Mouse (Mus musculus): ENCODE measurements around the gene Prtn3. TPM values are rescaled to one million over a fixed set of nuclear protein-coding genes. Genes with fewer than 3 reads are reported as not detected.
A peak's percentile ranks its signal among the peaks of the same experiment; 100 is the strongest.

Gene Prtn3
- polyA plus RNA-seq, 1 experiment from 2014 or later = 10.9 TPM

GRCm38 (mm10) chr10:79897316-79898245, 23.3 kb downstream of the Prtn3 start:
- no peak overlapping the region for H3K4me2 ChIP-seq (ENCODE audit: low read depth, low read length)
- H3K9ac ChIP-seq (replicated peaks; ENCODE audit: low read length) = peak overlapping the region; percentile 13; the same call in 1 of the 2 replicates
- H3K27ac ChIP-seq (replicated peaks; ENCODE audit: low read depth, low read length) = no peak overlapping the region
- ATAC-seq (replicated peaks; ENCODE audit: insufficient number of reproducible peaks, low FRiP score, low TSS enrichment, low read depth) = no peak
- no peaks in the 10 kb centered on the region for H3K4me1 ChIP-seq (ENCODE audit: control insufficient read depth, insufficient read depth, low read length)
- DNase-seq (ENCODE audit: low spot score) = no peak
- peaks cover 6% of the 10 kb centered on the region for H3K36me3 ChIP-seq (replicated peaks; ENCODE audit: control insufficient read depth, insufficient read depth, low read depth, low read length)
- no peak overlapping the region for H3K4me3 ChIP-seq (ENCODE audit: low read depth, low read length)
- WGBS = 51% methylated on average over 20 of the region's 20 CpGs
- no peaks in the 10 kb centered on the region for H3K27me3 ChIP-seq (ENCODE audit: control insufficient read depth, insufficient read depth, low read length)
- no peaks in the 10 kb centered on the region; the same call in 1 of the 2 replicates for H3K9me3 ChIP-seq (replicated peaks; ENCODE audit: control insufficient read depth, low read length)

GRCm38 (mm10) chr10:79900951-79901410, 26.7 kb downstream of the Prtn3 start:
- Histone ChIP-seq H3K36me3 (replicated peaks; ENCODE audit: control insufficient read depth, insufficient read depth, low read depth, low read length) (peaks cover 13% of the 10 kb centered on the region), H3K4me1 (ENCODE audit: control insufficient read depth, insufficient read depth, low read length) (no peaks in the 10 kb centered on the region), H3K27me3 (ENCODE audit: control insufficient read depth, insufficient read depth, low read length) (no peaks in the 10 kb centered on the region), H3K9me3 (replicated peaks; ENCODE audit: control insufficient read depth, low read length) (no peaks in the 10 kb centered on the region; the same call in 1 of the 2 replicates), H3K4me2 (ENCODE audit: low read depth, low read length) (no peak overlapping the region), H3K9ac (replicated peaks; ENCODE audit: low read length) (no peak overlapping the region), H3K4me3 (ENCODE audit: low read depth, low read length) (no peak overlapping the region), H3K27ac (replicated peaks; ENCODE audit: low read depth, low read length) (no peak overlapping the region)
- 54% methylated on average over 2 of the region's 2 CpGs for WGBS
- no peak for DNase-seq (ENCODE audit: low spot score)
- ATAC-seq (replicated peaks; ENCODE audit: insufficient number of reproducible peaks, low FRiP score, low TSS enrichment, low read depth) = 0 out of 2 replicates have a peak, but pooled peaks have one; percentile 17

GRCm38 (mm10) chr10:79906712-79907111, 32.4 kb downstream of the Prtn3 start:
- DNase-seq (ENCODE audit: low spot score) = no peak
- Histone ChIP-seq H3K4me1 (ENCODE audit: control insufficient read depth, insufficient read depth, low read length) (no peaks in the 10 kb centered on the region; the same call in 1 of the 2 replicates), H3K4me3 (ENCODE audit: low read depth, low read length) (no peak overlapping the region), H3K9ac (replicated peaks; ENCODE audit: low read length) (no peak overlapping the region), H3K36me3 (replicated peaks; ENCODE audit: control insufficient read depth, insufficient read depth, low read depth, low read length) (peaks cover 14% of the 10 kb centered on the region), H3K27me3 (ENCODE audit: control insufficient read depth, insufficient read depth, low read length) (no peaks in the 10 kb centered on the region), H3K27ac (replicated peaks; ENCODE audit: low read depth, low read length) (no peak overlapping the region), H3K9me3 (replicated peaks; ENCODE audit: control insufficient read depth, low read length) (no peaks in the 10 kb centered on the region), H3K4me2 (ENCODE audit: low read depth, low read length) (no peak overlapping the region)
- no peak for ATAC-seq (replicated peaks; ENCODE audit: insufficient number of reproducible peaks, low FRiP score, low TSS enrichment, low read depth)
- 91% methylated on average over 9 of the region's 9 CpGs for WGBS

- peaks cover 13% of the 10 kb centered on the region for H3K36me3 ChIP-seq (replicated peaks; ENCODE audit: control insufficient read depth, insufficient read depth, low read depth, low read length)
- ATAC-seq (replicated peaks; ENCODE audit: insufficient number of reproducible peaks, low FRiP score, low TSS enrichment, low read depth) (no peak), DNase-seq (ENCODE audit: low spot score) (no peak)
- no peak overlapping the region for H3K4me3 ChIP-seq (ENCODE audit: low read depth, low read length)
- no peak overlapping the region for H3K4me2 ChIP-seq (ENCODE audit: low read depth, low read length)
- no peak overlapping the region for H3K27ac ChIP-seq (replicated peaks; ENCODE audit: low read depth, low read length)
- no peak overlapping the region for H3K9ac ChIP-seq (replicated peaks; ENCODE audit: low read length)
- WGBS = 95% methylated on average over 10 of the region's 10 CpGs
- no peaks in the 10 kb centered on the region for H3K9me3 ChIP-seq (replicated peaks; ENCODE audit: control insufficient read depth, low read length)
- H3K27me3 ChIP-seq (ENCODE audit: control insufficient read depth, insufficient read depth, low read length) = no peaks in the 10 kb centered on the region
- no peaks in the 10 kb centered on the region; the same call in 1 of the 2 replicates for H3K4me1 ChIP-seq (ENCODE audit: control insufficient read depth, insufficient read depth, low read length)
Observed at GRCm38 (mm10) chr10:79907415-79907814, 33.1 kb downstream of the Prtn3 start.

- no peaks in the 10 kb centered on the region; the same call in 1 of the 2 replicates for H3K4me1 ChIP-seq (ENCODE audit: control insufficient read depth, insufficient read depth, low read length)
- H3K9ac ChIP-seq (replicated peaks; ENCODE audit: low read length) = peak within 1 kb of the TSS; percentile 89
- peak within 1 kb of the TSS; percentile 40 for H3K4me2 ChIP-seq (ENCODE audit: low read depth, low read length)
- 2% methylated on average over 49 of the region's 52 CpGs for WGBS
- peaks cover 7% of the 10 kb centered on the region for H3K36me3 ChIP-seq (replicated peaks; ENCODE audit: control insufficient read depth, insufficient read depth, low read depth, low read length)
- H3K4me3 ChIP-seq (ENCODE audit: low read depth, low read length) = peak within 1 kb of the TSS; percentile 61
- no peaks in the 10 kb centered on the region for H3K9me3 ChIP-seq (replicated peaks; ENCODE audit: control insufficient read depth, low read length)
- H3K27ac ChIP-seq (replicated peaks; ENCODE audit: low read depth, low read length) = peak within 1 kb of the TSS; percentile 95
- ATAC-seq (replicated peaks; ENCODE audit: insufficient number of reproducible peaks, low FRiP score, low TSS enrichment, low read depth) (peak; percentile 84), DNase-seq (ENCODE audit: low spot score) (peak; percentile 97)
- H3K27me3 ChIP-seq (ENCODE audit: control insufficient read depth, insufficient read depth, low read length) = no peaks in the 10 kb centered on the region
Observed at GRCm38 (mm10) chr10:79908167-79909091, 34.2 kb downstream of the Prtn3 start, which contains the start of gene Med16. Gene Med16, minus strand, starts transcription at chr10:79908923.

- ATAC-seq (replicated peaks; ENCODE audit: insufficient number of reproducible peaks, low FRiP score, low TSS enrichment, low read depth) = peak; percentile 23; the same call in 1 of the 2 replicates
- no peak overlapping the region for H3K4me3 ChIP-seq (ENCODE audit: low read depth, low read length)
- no peak overlapping the region for H3K9ac ChIP-seq (replicated peaks; ENCODE audit: low read length)
- H3K4me2 ChIP-seq (ENCODE audit: low read depth, low read length) = no peak overlapping the region
- H3K36me3 ChIP-seq (replicated peaks; ENCODE audit: control insufficient read depth, insufficient read depth, low read depth, low read length) = peaks cover 7% of the 10 kb centered on the region
- no peaks in the 10 kb centered on the region for H3K27me3 ChIP-seq (ENCODE audit: control insufficient read depth, insufficient read depth, low read length)
- no peaks in the 10 kb centered on the region; the same call in 1 of the 2 replicates for H3K4me1 ChIP-seq (ENCODE audit: control insufficient read depth, insufficient read depth, low read length)
- no peak for DNase-seq (ENCODE audit: low spot score)
- no peaks in the 10 kb centered on the region for H3K9me3 ChIP-seq (replicated peaks; ENCODE audit: control insufficient read depth, low read length)
- no peak overlapping the region; the same call in 1 of the 2 replicates for H3K27ac ChIP-seq (replicated peaks; ENCODE audit: low read depth, low read length)
- WGBS = 26% methylated on average over 14 of the region's 14 CpGs
Observed at GRCm38 (mm10) chr10:79909092-79909922, 35.0 kb downstream of the Prtn3 start.

GRCm38 (mm10) chr10:79910556-79910955, 36.3 kb downstream of the Prtn3 start, which contains the start of gene Gm26602:
Gene Gm26602, plus strand, starts transcription at chr10:79910856.
- no peaks in the 10 kb centered on the region for H3K27me3 ChIP-seq (ENCODE audit: control insufficient read depth, insufficient read depth, low read length)
- no peak for DNase-seq (ENCODE audit: low spot score)
- ATAC-seq (replicated peaks; ENCODE audit: insufficient number of reproducible peaks, low FRiP score, low TSS enrichment, low read depth) = no peak
- no peak within 1 kb of the TSS for H3K27ac ChIP-seq (replicated peaks; ENCODE audit: low read depth, low read length)
- no peak within 1 kb of the TSS for H3K4me2 ChIP-seq (ENCODE audit: low read depth, low read length)
- no peak within 1 kb of the TSS for H3K9ac ChIP-seq (replicated peaks; ENCODE audit: low read length)
- H3K36me3 ChIP-seq (replicated peaks; ENCODE audit: control insufficient read depth, insufficient read depth, low read depth, low read length) = peaks cover 2% of the 10 kb centered on the region; the same call in 1 of the 2 replicates
- no peaks in the 10 kb centered on the region for H3K9me3 ChIP-seq (replicated peaks; ENCODE audit: control insufficient read depth, low read length)
- no peaks in the 10 kb centered on the region; the same call in 1 of the 2 replicates for H3K4me1 ChIP-seq (ENCODE audit: control insufficient read depth, insufficient read depth, low read length)
- H3K4me3 ChIP-seq (ENCODE audit: low read depth, low read length) = no peak within 1 kb of the TSS
- 92% methylated on average over 4 of the region's 4 CpGs for WGBS
